Mouse (Mus musculus) c-Kit-negative CD71-positive TER-119-positive erythroid progenitor cells, embryonic 14.5 days (primary cell): ENCODE data around the gene Adcy10.

Experiments
- DNase-seq: peaks from one replicate; pipeline ENCODE4 v3.0.0-alpha.2; 2013; ENCODE audit warnings: low read depth, low spot score

Adcy10 gene

GRCm38 (mm10) chr1:165604203-165604602, 119.2 kb downstream of the Adcy10 start:
- no peak for DNase-seq

GRCm38 (mm10) chr1:165605108-165605507, 120.1 kb downstream of the Adcy10 start:
- DNase-seq, result no peak

DNA sequence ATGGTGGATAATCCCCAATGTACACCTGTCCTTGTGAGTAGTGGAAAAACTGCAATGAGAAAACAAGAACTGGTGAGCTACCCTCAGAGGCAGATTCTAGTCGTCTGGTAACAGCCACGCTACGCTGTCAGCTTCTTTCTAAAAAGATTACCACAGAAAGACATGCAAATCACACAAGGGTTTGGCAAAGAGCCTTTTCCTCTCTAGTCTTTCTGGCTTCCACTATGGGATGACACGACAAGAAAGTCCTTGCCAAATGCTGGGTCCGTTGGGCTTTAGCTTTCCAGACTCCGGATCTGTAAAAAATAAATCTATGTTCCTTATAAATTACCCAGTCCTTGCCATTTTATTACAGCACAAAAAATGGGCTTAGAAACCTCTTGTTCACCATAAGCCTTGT, 120.8 kb downstream of the Adcy10 start:
- no peak for DNase-seq

GRCm38 (mm10) chr1:165608904-165609303, 123.9 kb downstream of the Adcy10 start:
- no peak for DNase-seq

DNA sequence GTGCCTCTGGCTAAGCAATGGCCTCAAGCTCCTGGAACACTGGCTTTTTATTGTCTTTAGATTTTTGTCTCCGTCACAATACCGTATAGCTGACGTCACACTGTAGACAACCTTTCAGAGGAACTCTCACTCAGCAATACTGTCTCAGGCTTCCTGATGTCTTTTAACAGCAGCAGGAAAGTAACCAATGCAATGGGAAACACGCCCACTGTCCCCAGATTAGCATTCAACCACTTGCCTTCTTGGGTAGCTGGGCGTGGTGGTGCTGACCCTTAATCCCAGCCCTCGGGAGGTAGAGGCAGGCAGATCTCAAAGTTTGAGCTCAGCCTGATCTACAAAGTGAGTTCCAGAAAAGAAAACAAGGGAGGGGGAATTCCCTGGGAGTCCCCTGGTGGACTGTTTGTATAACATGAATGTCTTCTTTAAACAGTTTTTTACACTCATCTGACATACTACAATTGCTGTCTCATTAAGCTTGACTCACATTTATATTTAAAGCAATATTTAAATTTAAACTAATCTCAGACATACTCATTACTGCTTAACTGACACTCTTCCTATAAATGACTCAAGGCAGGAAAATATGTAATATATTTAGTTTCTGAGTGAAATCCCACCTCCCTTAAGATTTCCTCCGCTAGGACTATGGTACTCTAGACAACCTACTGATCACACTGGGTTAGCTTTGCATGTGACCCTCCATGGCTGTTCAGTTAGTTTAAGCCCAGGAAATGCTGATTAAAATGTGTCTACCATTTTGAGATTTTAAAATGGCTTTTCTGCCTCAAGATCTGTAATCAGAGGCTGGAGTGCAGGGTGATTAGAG, 124.7 kb downstream of the Adcy10 start:
- no peak for DNase-seq

GRCm38 (mm10) chr1:165610321-165610999, 125.5 kb downstream of the Adcy10 start:
- DNase-seq, result no peak

DNA sequence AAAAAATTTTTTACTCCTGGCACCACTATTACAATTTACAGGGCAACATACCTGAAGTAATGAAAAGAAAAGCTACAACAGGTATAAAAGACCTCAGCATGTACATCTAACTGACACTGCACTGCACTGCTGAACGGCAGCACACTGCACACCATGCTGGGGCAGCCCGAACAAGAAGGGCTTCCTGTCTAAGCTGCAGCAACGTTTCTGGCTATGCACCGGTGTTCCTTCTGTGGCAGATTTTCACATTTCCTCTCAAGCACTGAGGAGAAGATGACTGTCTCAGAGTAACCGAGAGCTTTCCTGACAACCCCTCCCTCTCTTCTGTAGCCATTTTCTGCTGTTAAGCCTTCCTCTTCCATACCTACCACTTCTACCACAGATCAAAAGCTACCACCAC, 127.7 kb downstream of the Adcy10 start:
- DNase-seq, result no peak

- no peak for DNase-seq
Observed at GRCm38 (mm10) chr1:165613926-165614325, 128.9 kb downstream of the Adcy10 start.

DNA sequence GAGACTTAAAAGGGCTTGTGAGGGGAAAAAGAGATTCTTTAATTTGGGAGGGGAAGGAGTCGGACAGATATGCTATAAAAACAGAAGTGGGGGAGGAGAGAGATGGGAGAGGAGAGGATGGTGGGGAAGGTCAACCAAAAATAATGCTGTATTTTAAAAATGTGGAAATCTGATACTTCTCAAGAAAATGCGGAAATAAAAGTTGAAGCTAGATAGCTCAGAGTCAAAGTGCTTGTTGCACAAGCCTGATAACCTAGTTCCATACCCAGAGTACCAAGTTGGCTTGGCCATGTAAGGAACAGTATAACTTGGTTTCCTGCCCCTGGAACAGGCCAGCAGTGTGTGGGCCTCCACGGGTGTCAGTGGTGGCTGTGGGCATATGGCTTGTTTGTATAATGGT, 129.8 kb downstream of the Adcy10 start:
- DNase-seq, result no peak

GRCm38 (mm10) chr1:165616652-165617051, 131.7 kb downstream of the Adcy10 start:
- no peak for DNase-seq

- no peak for DNase-seq
Observed at GRCm38 (mm10) chr1:165617166-165617891, 132.3 kb downstream of the Adcy10 start.

- no peak for DNase-seq
Observed at GRCm38 (mm10) chr1:165618201-165618624, 133.2 kb downstream of the Adcy10 start.

DNA sequence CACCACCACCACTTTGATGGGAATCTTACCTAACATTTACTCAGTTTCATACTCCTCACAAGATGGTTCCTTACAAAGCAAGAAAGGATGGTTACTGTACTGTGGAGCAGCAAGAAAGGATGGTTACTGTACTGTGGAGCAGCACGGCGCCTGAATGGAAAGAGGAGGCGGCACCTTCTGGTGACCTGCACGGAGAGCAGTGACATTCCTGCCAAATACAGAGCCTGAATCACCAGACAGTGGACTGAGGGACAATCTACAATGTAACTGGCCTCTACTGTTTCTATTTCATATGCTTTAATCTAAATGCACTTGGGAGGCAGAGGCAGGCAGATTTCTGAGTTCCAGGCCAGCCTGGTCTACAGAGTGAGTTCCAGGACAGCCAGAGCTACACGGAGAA, 140.1 kb downstream of the Adcy10 start:
- DNase-seq, result no peak

DNA sequence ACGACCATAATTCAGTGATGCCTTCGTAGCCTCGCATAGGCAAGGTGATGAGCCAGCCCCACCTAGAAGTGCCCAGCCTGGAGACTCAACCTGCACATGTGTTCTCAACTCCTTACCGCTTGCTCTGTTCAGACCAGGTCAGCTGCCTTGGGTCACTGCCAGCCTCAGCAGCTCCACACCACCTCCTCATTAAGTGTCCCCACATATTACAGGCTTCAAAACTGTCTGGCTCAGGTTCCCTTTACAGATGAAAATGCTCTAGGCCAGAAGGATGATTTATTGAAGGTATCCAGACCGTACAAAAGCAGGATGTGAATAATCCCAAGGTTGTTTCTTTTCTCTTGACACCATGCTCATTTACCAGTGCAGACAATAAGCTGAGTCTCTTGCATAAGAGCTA, 140.9 kb downstream of the Adcy10 start:
- DNase-seq, result no peak
